Mouse (Mus musculus) heart, postnatal 0 days (tissue): ENCODE measurements around the gene Gnao1.

Source experiments
- CTCF ChIP-seq: IDR thresholded peaks from 2 replicates; pipeline ENCODE4 v1.5.1; 2016; ENCODE audit warnings: antibody characterized with exemption, control low read depth, low read depth
- EP300 ChIP-seq: IDR thresholded peaks from 2 replicates; pipeline ENCODE4 v1.6.1; 2016; ENCODE audit warnings: antibody characterized with exemption, low read depth

DNA sequence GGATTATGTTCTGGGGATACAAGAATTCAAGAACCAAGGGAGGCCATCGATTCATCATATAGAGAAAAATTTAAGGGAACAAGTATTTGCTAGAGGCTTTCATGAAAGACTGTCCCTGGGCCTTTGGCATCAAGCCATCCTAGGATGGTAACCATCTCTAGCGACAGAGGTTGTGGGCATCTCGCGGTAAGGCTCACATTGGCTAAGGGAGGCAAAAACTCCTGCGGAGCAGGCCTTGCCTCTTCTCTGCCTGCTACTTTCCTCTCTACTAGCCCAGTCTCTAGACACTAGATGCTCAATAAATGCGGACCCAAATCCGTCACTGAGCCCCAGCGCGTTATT is at the start of gene Gnao1:
- no peak for TF ChIP-seq CTCF
- TF ChIP-seq EP300, result no peak
